Mouse (Mus musculus): ENCODE measurements around the gene Vmn1r27.

Gene Vmn1r27

GRCm38 (mm10) chr6:58218721-58219120 is at the start of gene Vmn1r27:
Gene Vmn1r27, minus strand, starts transcription at chr6:58218821.
- no peak for DNase-seq (ENCODE audit: low read depth, low spot score)

- no peak for DNase-seq (ENCODE audit: low read depth, low spot score)
Measured at GRCm38 (mm10) chr6:58261737-58262136, 43.1 kb upstream of the Vmn1r27 start, which contains the start of gene Vmn1r28. Gene Vmn1r28, plus strand, starts transcription at chr6:58262037.

GRCm38 (mm10) chr6:58216119-58216518 is 2.5 kb downstream of the Vmn1r27 start:
- DNase-seq (ENCODE audit: low read depth, low spot score) = no peak
